Mouse (Mus musculus): ENCODE results near the gene Thrap3. TPM values are rescaled to one million over a fixed set of nuclear protein-coding genes. Genes with fewer than 3 reads are reported as not detected.
"Not testable (repeated sequence)": the region's sequence is repeated elsewhere in the genome, so short reads cannot be mapped to it uniquely, and the experiment has no call there.

Thrap3 gene
- polyA plus RNA-seq, 1 experiment, result 56.6 TPM

DNA sequence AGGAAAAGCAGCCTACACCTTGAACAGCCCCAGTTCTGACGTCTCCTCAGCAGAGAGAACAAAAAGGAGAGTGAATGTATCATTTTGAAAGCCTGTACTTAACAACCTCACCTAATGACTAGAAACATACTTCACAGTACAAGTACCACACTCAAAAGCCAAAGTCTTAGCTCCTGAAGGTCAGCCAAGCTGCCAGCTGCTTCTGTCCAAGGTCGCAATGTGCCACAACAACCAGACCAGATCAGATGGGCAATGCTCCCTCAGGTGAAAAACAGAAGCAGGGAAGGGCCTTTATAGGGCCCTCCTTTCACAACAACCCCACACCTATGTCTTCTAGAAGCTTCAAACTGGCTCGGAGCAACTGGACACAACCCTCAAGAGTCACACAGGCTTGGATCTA is 36.5 kb downstream of the Thrap3 start:
- no peak for TF ChIP-seq MYOD1 (IDR thresholded peaks at IDR 0.05; ENCODE audit: control insufficient read depth in 1 of 3, insufficient read length in 2 of 3, low read depth in 2 of 3)
- no peak for TF ChIP-seq E2F4 (IDR thresholded peaks at IDR 0.05; ENCODE audit: insufficient read depth)
- TF ChIP-seq POLR2AphosphoS2 (IDR thresholded peaks at IDR 0.05; ENCODE audit: insufficient read length, low read depth), result no peak
- no peak for TF ChIP-seq USF1 (IDR thresholded peaks at IDR 0.05; ENCODE audit: low read depth)
- TF ChIP-seq TCF3 (IDR thresholded peaks at IDR 0.05; ENCODE audit: insufficient read length, low read depth), result no peak
- TF ChIP-seq MAX (IDR thresholded peaks at IDR 0.05; ENCODE audit: low read depth), result no peak
- TF ChIP-seq MYOG (IDR thresholded peaks at IDR 0.05; ENCODE audit: control insufficient read depth in 1 of 3, insufficient read depth in 1 of 3, insufficient read length in 2 of 3, low read depth in 2 of 3), result no peak
- no peak for TF ChIP-seq SRF (IDR thresholded peaks at IDR 0.05; ENCODE audit: control insufficient read depth, insufficient read length, low read depth)
- TF ChIP-seq POLR2A (IDR thresholded peaks at IDR 0.05; ENCODE audit: insufficient read length, low read depth), result no peak
- no peak for TF ChIP-seq CEBPB (IDR thresholded peaks at IDR 0.05; ENCODE audit: insufficient read depth, poor library complexity, severe bottlenecking)
- no peak for TF ChIP-seq REST (IDR thresholded peaks at IDR 0.05; ENCODE audit: insufficient read depth, insufficient read length)
- no peak for TF ChIP-seq TCF12 (IDR thresholded peaks at IDR 0.05; ENCODE audit: insufficient read depth, poor library complexity, severe bottlenecking)
- no peak overlapping the region for H3K4me2 ChIP-seq (ENCODE audit: low read depth)
- peaks cover 38% of the 10 kb centered on the region for H3K36me3 ChIP-seq (ENCODE audit: control insufficient read depth, insufficient read depth)
- no peaks in the 10 kb centered on the region for H3K27me3 ChIP-seq (ENCODE audit: control insufficient read depth, insufficient read depth, insufficient read length)
- H3K79me2 ChIP-seq (ENCODE audit: control insufficient read depth, insufficient read depth), result peaks cover 4% of the 10 kb centered on the region
- H3ac ChIP-seq (ENCODE audit: control insufficient read depth, insufficient read length), result no peak overlapping the region
- no peak overlapping the region for H3K4me3 ChIP-seq

DNA sequence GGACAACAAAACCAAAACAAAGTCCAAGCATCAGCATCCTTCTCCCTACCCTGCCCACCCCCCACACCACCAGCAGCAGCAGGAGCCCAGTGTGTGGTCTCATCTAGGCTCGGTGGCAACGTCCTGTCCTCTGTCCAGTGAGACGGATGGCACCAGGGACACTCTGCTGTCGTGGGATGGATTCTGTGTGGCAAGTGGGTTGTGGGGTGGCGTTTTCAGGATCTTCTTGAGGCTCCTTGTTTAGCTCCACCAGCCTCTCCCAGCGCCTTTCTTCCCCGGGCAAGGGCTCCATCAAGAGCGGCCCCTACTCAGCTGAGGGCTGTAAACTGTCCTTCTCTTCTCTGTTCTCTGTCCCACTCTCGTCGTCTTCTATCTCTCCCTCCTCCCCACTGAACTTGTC is 37.5 kb downstream of the Thrap3 start:
- H3K4me3 ChIP-seq; H3K4me2 ChIP-seq (ENCODE audit: low read depth); H3ac ChIP-seq (ENCODE audit: control insufficient read depth, insufficient read length); H3K27me3 ChIP-seq (ENCODE audit: control insufficient read depth, insufficient read depth, insufficient read length); H3K79me2 ChIP-seq (ENCODE audit: control insufficient read depth, insufficient read depth): not testable (repeated sequence)
- peaks cover 35% of the 10 kb centered on the region for H3K36me3 ChIP-seq (ENCODE audit: control insufficient read depth, insufficient read depth)

DNA sequence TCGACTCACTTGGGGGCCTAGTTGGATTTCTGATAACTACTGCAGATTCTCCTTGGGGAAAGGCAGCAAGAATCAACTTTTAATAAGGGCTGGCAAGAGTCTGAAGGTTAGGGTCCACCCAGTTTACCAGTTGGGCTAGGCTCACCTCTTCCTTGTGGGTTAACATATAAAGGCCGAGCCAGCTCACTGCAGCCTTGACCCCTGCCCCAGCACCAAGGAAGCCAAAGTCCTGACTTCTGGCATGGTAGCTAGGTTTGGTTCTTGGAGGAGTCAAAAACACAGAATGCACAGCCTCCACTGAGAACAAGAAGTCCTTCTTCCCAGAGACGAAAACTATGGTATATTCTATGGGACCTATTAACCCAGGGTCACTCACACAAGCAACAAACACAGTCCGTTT is 38.9 kb downstream of the Thrap3 start:
- Histone ChIP-seq H3K27me3 (ENCODE audit: control insufficient read depth, insufficient read depth, insufficient read length) (no peaks in the 10 kb centered on the region), H3K4me2 (ENCODE audit: low read depth) (no peak overlapping the region)
- TF ChIP-seq E2F4 (IDR thresholded peaks at IDR 0.05; ENCODE audit: insufficient read depth) (no peak), POLR2AphosphoS2 (IDR thresholded peaks at IDR 0.05; ENCODE audit: insufficient read length, low read depth) (peak; percentile 22), TCF3 (IDR thresholded peaks at IDR 0.05; ENCODE audit: insufficient read length, low read depth) (no peak), MYOG (IDR thresholded peaks at IDR 0.05; ENCODE audit: control insufficient read depth in 1 of 3, insufficient read depth in 1 of 3, insufficient read length in 2 of 3, low read depth in 2 of 3) (no peak)

DNA sequence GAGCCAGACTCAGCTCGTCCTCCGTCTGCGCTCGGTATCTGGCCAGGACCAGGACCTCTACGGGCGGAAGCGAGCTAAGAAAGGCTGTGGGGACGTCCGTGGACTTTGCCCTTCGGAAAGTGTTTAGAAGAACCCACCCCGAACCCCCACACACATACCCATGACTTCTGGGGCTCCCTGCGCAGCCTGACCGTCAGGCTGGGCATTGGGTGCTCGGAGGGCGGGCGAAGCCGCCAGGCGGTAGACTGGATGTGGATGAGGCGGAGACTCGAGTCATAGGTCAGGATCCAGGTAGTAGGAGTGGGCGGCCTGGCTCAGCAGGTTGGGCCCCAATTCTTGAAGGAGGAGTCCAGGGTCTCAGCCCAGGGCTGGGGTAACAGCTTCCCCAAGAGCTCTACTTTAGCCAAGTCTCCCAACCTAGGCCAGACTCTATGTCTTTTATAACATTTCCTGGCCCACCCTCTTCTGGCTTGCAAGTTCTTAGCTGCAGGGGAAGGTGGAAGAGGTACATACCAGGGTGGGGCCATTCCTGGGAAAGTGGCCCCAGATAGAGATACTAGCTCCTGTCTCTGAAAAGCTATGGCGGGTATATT is 39.4 kb downstream of the Thrap3 start, which contains the start of gene Sh3d21:
Gene Sh3d21, minus strand, starts transcription at position 425 of the 593 bp plus-strand sequence.
- H3K36me3 ChIP-seq (ENCODE audit: control insufficient read depth, insufficient read depth), result peaks cover 26% of the 10 kb centered on the region
- H3K4me3 ChIP-seq, result no peak within 1 kb of the TSS
- no peak for TF ChIP-seq REST (IDR thresholded peaks at IDR 0.05; ENCODE audit: insufficient read depth, insufficient read length)
- no peak for TF ChIP-seq POLR2A (IDR thresholded peaks at IDR 0.05; ENCODE audit: insufficient read length, low read depth)
- no peak for TF ChIP-seq POLR2AphosphoS2 (IDR thresholded peaks at IDR 0.05; ENCODE audit: insufficient read length, low read depth)
- no peak for TF ChIP-seq MYOG (IDR thresholded peaks at IDR 0.05; ENCODE audit: control insufficient read depth in 1 of 3, insufficient read depth in 1 of 3, insufficient read length in 2 of 3, low read depth in 2 of 3)
- TF ChIP-seq E2F4 (IDR thresholded peaks at IDR 0.05; ENCODE audit: insufficient read depth), result no peak
- no peak for TF ChIP-seq TCF12 (IDR thresholded peaks at IDR 0.05; ENCODE audit: insufficient read depth, poor library complexity, severe bottlenecking)
- TF ChIP-seq MAX (IDR thresholded peaks at IDR 0.05; ENCODE audit: low read depth), result no peak
- TF ChIP-seq TCF3 (IDR thresholded peaks at IDR 0.05; ENCODE audit: insufficient read length, low read depth), result no peak
- no peak for TF ChIP-seq MYOD1 (IDR thresholded peaks at IDR 0.05; ENCODE audit: control insufficient read depth in 1 of 3, insufficient read length in 2 of 3, low read depth in 2 of 3)
- no peak for TF ChIP-seq USF1 (IDR thresholded peaks at IDR 0.05; ENCODE audit: low read depth)
- TF ChIP-seq CEBPB (IDR thresholded peaks at IDR 0.05; ENCODE audit: insufficient read depth, poor library complexity, severe bottlenecking), result no peak
- TF ChIP-seq SRF (IDR thresholded peaks at IDR 0.05; ENCODE audit: control insufficient read depth, insufficient read length, low read depth), result no peak
- H3K4me2 ChIP-seq (ENCODE audit: low read depth), result no peak within 1 kb of the TSS
- no peaks in the 10 kb centered on the region for H3K27me3 ChIP-seq (ENCODE audit: control insufficient read depth, insufficient read depth, insufficient read length)
- H3K79me2 ChIP-seq (ENCODE audit: control insufficient read depth, insufficient read depth), result no peaks in the 10 kb centered on the region
- no peak within 1 kb of the TSS for H3ac ChIP-seq (ENCODE audit: control insufficient read depth, insufficient read length)

More for the DNA sequence above, 38.9 kb downstream of the Thrap3 start:
- no peak overlapping the region for H3ac ChIP-seq (ENCODE audit: control insufficient read depth, insufficient read length)
- no peak overlapping the region for H3K4me3 ChIP-seq
- H3K79me2 ChIP-seq (ENCODE audit: control insufficient read depth, insufficient read depth), result peaks cover 3% of the 10 kb centered on the region
- H3K36me3 ChIP-seq (ENCODE audit: control insufficient read depth, insufficient read depth), result peaks cover 30% of the 10 kb centered on the region

DNA sequence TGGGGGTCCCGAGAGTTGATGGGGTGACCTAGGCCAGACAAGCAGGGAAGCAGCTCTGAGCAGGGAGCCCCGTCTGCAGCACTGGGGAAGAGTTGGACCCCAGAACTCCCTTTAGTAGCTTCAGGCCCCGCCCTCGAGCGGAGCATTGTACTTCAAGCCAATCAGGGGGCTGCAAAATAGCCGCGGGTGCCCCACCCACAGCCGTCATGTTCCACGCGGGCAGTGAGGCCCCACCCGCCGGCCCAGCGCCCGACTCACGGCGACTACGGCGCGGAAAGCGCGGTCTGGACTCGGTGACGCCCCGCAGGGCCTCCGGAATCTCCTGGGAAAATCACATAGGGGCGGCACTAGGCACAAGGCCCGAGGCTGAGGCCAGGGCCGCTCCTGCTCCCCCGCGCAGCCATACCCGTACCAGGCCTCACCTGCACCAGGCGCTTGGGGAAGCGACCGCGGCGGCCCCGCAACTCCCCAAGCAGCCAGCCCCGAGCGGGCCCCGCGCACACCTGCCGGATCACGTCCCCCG is 40.0 kb downstream of the Thrap3 start:
- Histone ChIP-seq H3K4me3 (no peak overlapping the region), H3K4me2 (ENCODE audit: low read depth) (no peak overlapping the region), H3ac (ENCODE audit: control insufficient read depth, insufficient read length) (no peak overlapping the region), H3K36me3 (ENCODE audit: control insufficient read depth, insufficient read depth) (peaks cover 22% of the 10 kb centered on the region), H3K27me3 (ENCODE audit: control insufficient read depth, insufficient read depth, insufficient read length) (no peaks in the 10 kb centered on the region), H3K79me2 (ENCODE audit: control insufficient read depth, insufficient read depth) (no peaks in the 10 kb centered on the region)
- TF ChIP-seq REST (IDR thresholded peaks at IDR 0.05; ENCODE audit: insufficient read depth, insufficient read length) (no peak), POLR2AphosphoS2 (IDR thresholded peaks at IDR 0.05; ENCODE audit: insufficient read length, low read depth) (peak; percentile 52)
